In the genomic region with DNA sequence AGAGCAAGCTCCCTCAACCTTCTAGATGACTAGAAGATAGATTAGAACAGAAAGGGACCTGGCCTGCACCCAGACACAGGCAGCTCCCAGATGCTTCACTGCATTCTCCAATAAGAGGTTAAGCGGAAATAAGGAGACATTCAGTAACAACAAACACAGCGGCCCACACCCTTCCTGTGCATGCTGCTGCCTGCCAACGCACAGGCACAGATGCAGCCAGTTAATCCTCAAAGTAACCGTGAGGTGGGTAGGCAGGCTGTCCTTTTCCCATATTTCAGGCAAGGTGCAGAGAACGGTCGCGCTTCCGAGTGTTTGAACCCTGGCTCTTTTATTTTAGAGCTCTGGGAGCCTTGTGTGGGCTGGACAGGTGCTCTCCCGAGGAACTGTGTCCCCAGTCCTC, we compare ENCODE assay signal across 9 mouse cellular contexts. TPM values are rescaled to one million over a fixed set of nuclear protein-coding genes. Genes with fewer than 3 reads are reported as not detected.
DNase-seq lines count a peak whose midpoint lies in the region; ATAC-seq lines count a peak whose summit lies in the region.
"Had no signal": no experiment of that assay in that cellular context is flagged by ENCODE, and none has a peak within 500 bp of the region (broad histone marks: within the 10 kb centered on the region; RNA-seq: fewer than 3 reads in every experiment).

No protein-coding gene starts in this region.

- peaks cover 73% of the 10 kb centered on the region for H3K4me1 ChIP-seq in heart, embryonic 10.5 days
- peaks cover 15% of the 10 kb centered on the region for H3K4me1 ChIP-seq in intestine, embryonic 16.5 days (ENCODE audit: control insufficient read depth, insufficient read depth, low read length)

- H3K4me3 ChIP-seq in heart, embryonic 10.5 days: no peak overlapping the region
- H3K4me3 ChIP-seq in intestine, embryonic 16.5 days (ENCODE audit: low read length): no peak overlapping the region
- H3K4me3 ChIP-seq: neural tube, embryonic 13.5 days had no signal

- peak; percentile 36 for DNase-seq in left cerebral cortex, postnatal 4 days
- no peak for DNase-seq in left cerebral cortex, postnatal 36 days (ENCODE audit: low spot score in 2 of 2)
- no peak for DNase-seq in heart, embryonic 10.5 days (ENCODE audit: low spot score)
- DNase-seq in lung, postnatal 4 days: peak; percentile 52 to 70
- no peak for DNase-seq in urinary bladder, postnatal 4 days (ENCODE audit: low spot score in 2 of 2)
- no peak for DNase-seq in frontal cortex, postnatal 36 days (ENCODE audit: low spot score in 2 of 2)

- no peaks in the 10 kb centered on the region for H3K27me3 ChIP-seq in heart, embryonic 10.5 days (ENCODE audit: insufficient read depth, poor library complexity, severe bottlenecking)
- no peaks in the 10 kb centered on the region for H3K27me3 ChIP-seq in intestine, embryonic 16.5 days (replicated peaks; ENCODE audit: control insufficient read depth, insufficient read depth, low read length)

- no peak for ATAC-seq in intestine, embryonic 16.5 days

- H3K27ac ChIP-seq in heart, embryonic 10.5 days: peak overlapping the region; percentile 64; the same call in 1 of the 2 replicates
- 0 out of 2 replicates have a peak overlapping the region, but pooled peaks have one; percentile 25 for H3K27ac ChIP-seq in intestine, embryonic 16.5 days (ENCODE audit: low read length)
- H3K27ac ChIP-seq: liver, embryonic 14.5 days; neural tube, embryonic 13.5 days had no signal

- intact Hi-C loops in left cerebral cortex, postnatal 4 days (cut with DNase I): no loop called here
- intact Hi-C loops in left cerebral cortex, postnatal 36 days (cut with DNase I): no loop called here

- WGBS in heart, embryonic 10.5 days: 70% methylated on average over 9 of the region's 9 CpGs
- 76% methylated on average over 9 of the region's 9 CpGs for WGBS in intestine, embryonic 16.5 days

- H3K9ac ChIP-seq in intestine, embryonic 16.5 days (ENCODE audit: low read depth, low read length): no peak overlapping the region
- H3K9ac ChIP-seq: liver, embryonic 14.5 days; neural tube, embryonic 13.5 days had no signal

- H3K9me3 ChIP-seq in heart, embryonic 10.5 days: no peaks in the 10 kb centered on the region
- H3K9me3 ChIP-seq in intestine, embryonic 16.5 days (ENCODE audit: control insufficient read depth, low read length): no peaks in the 10 kb centered on the region
- H3K9me3 ChIP-seq: neural tube, embryonic 13.5 days had no signal

- peaks cover 63% of the 10 kb centered on the region for H3K36me3 ChIP-seq in heart, embryonic 10.5 days
- H3K36me3 ChIP-seq in intestine, embryonic 16.5 days (ENCODE audit: control insufficient read depth, insufficient read depth, low read length): peaks cover 10% of the 10 kb centered on the region
- H3K36me3 ChIP-seq: neural tube, embryonic 13.5 days had no signal

- H3K4me2 ChIP-seq in intestine, embryonic 16.5 days (ENCODE audit: low read depth, low read length): no peak overlapping the region
- H3K4me2 ChIP-seq: neural tube, embryonic 13.5 days had no signal

RNA-seq across cellular contexts. Expression of a gene that starts 17.8 kb away (rescaled TPM):
- total RNA-seq in left cerebral cortex, postnatal 4 days (2021): 1 to 10 TPM; 3.8 to 4.4 TPM
- 1 to 10 TPM; 6.0 to 7.7 TPM for total RNA-seq in left cerebral cortex, postnatal 36 days (2021)
- polyA plus RNA-seq in heart, embryonic 10.5 days (2016; fragmentation: Nextera tagmentation; extraction: Ambion mirVana): 13.3 and 19.8 TPM in 2 replicates
- 11.3 and 11.8 TPM in 2 replicates for polyA plus RNA-seq in intestine, embryonic 16.5 days (2015; fragmentation: Nextera tagmentation; extraction: Ambion mirVana)

Comparison
In these comparisons a context has a peak if more than half of its experiments do, and no peak if none do; other contexts are left out.
1. DNase-seq: peak in left cerebral cortex, postnatal 4 days (single experiment) and lung, postnatal 4 days (2 of 2); none in left cerebral cortex, postnatal 36 days (0 of 2), heart, embryonic 10.5 days (single experiment), urinary bladder, postnatal 4 days (0 of 2) and frontal cortex, postnatal 36 days (0 of 2).